Mouse (Mus musculus): Measurements from ENCODE around the gene Frem3.

The Frem3 gene

GRCm38 (mm10) chr8:80610549-80611440, at the start of gene Frem3:
Frem3 (plus strand) TSS chr8:80611080.
- DNase-seq (ENCODE audit: low read depth): no peak

DNA sequence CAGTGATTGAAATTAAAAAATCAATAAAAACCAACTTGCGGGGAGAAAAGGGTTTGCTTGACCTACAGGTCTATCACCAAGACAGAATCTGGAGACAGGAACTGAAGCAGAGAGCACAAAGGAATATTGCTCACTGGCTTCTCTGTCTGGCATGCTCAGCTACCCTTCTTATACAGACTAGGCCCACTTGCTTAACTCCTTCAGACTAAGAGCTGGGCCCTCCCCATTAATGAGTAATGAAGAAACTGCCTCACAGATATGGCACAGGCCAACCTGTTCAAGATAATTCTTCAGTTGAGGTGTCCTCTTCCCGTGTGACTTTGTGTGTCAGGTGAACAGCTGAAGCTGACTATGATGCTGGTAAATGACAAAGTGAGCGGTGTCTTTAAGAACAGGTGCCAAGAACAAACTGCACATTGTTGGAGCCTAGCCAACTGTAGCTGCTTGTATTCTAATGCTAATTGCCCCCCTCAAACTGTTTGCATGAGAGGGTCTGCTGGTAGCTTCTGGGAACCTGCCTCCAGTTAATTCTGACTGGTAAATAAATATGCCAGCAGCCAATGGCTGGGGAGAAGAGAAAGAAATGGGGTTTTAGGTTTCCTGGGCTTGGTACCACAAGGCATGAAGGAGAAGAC, 46.6 kb upstream of the Frem3 start:
- DNase-seq (ENCODE audit: low read depth): no peak

- DNase-seq (ENCODE audit: low read depth): no peak
Observed at GRCm38 (mm10) chr8:80567471-80567870, 43.4 kb upstream of the Frem3 start.

GRCm38 (mm10) chr8:80568243-80568995, 42.5 kb upstream of the Frem3 start:
- no peak for DNase-seq (ENCODE audit: low read depth)

GRCm38 (mm10) chr8:80572417-80573061, 38.3 kb upstream of the Frem3 start:
- DNase-seq (ENCODE audit: low read depth): no peak

DNA sequence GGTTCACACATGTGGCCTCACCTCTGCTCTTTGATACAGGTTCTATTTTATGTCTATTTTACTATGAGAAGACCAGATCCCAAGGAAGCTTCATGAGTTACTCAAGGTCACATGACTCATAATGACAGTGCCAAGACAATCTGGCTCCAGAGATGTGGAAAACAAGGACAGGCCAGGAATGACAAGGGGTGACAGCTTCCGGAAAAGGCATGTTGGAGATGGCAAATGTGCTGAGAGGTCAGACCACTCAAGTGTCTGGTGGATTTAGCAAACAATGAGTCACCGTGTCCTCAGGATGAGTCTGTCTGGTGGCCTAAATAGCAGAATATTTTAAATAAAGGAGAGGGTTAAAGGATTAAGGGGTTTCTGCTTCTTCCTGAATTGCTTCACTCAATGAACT, 33.8 kb upstream of the Frem3 start:
- DNase-seq (ENCODE audit: low read depth): no peak

DNA sequence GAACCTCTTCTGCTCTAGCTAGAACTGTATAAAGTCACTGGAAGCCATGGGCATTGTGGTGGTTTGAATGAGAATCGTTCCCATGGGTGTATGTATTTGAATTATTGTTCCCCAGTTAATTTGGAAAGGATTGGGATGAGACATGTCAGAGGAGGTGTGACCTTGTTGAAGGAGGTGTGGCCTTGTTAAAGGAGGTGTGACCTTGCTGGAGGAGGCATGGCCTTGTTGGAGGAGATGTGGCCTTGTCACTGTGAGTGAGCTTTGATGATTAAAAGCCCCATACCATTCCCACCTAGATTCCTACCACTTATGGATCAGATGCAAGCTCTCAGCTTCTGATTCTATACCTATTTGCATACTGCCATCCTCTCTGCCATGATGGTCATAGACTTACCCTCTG, 31.8 kb upstream of the Frem3 start:
- no peak for DNase-seq (ENCODE audit: low read depth)

- no peak for DNase-seq (ENCODE audit: low read depth)
Observed at GRCm38 (mm10) chr8:80592626-80593025, 18.3 kb upstream of the Frem3 start.

- no peak for DNase-seq (ENCODE audit: low read depth)
Observed at GRCm38 (mm10) chr8:80600600-80601170, 10.2 kb upstream of the Frem3 start.

- DNase-seq (ENCODE audit: low read depth): no peak
Observed at GRCm38 (mm10) chr8:80601886-80602285, 9.0 kb upstream of the Frem3 start.

- DNase-seq (ENCODE audit: low read depth): no peak
Observed at GRCm38 (mm10) chr8:80607082-80607481, 3.8 kb upstream of the Frem3 start.

DNA sequence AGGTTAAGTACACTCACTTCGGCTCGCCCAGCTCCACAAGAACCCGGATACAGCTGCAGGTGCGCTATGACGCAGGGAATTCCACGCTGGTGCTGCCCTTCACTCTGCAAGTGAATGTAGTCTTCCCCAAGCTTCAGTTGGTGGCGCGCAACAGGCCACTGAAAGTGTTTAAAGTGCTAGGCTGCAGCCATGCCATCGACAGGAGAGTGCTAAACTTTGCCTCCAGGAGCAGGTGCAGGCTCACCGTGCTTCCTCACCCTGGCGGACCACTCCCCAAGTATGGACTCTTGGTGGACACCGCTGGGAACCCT, 516 bp downstream of the Frem3 start:
- no peak for DNase-seq (ENCODE audit: low read depth)

GRCm38 (mm10) chr8:80619787-80620186, 8.9 kb downstream of the Frem3 start:
- DNase-seq (ENCODE audit: low read depth): no peak

- DNase-seq (ENCODE audit: low read depth): no peak
Observed at GRCm38 (mm10) chr8:80647394-80647793, 36.5 kb downstream of the Frem3 start.

- DNase-seq (ENCODE audit: low read depth): no peak
Observed at GRCm38 (mm10) chr8:80657639-80658038, 46.8 kb downstream of the Frem3 start.

DNA sequence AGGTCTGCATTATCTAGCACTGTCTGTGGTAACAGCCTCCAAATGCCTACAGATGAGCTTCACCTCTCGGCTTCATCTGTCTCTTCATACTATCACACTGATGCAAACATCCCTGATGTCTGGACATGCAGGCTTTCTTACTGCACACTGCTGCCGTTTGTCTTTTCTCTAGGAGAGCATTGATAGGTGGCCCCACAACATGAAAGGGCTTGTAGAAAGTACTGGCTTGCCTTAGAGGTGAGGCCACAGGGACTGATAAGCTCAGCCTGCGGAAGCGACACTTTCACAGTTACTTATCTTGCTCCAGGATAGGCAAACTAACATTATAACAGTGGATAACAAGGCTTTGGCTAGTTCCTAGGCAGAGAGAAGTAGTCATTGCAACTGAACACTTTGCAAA, 50.2 kb downstream of the Frem3 start:
- no peak for DNase-seq (ENCODE audit: low read depth)

- DNase-seq (ENCODE audit: low read depth): no peak
Observed at GRCm38 (mm10) chr8:80663476-80663875, 52.6 kb downstream of the Frem3 start.

- DNase-seq (ENCODE audit: low read depth): no peak
Observed at GRCm38 (mm10) chr8:80669277-80669901, 58.5 kb downstream of the Frem3 start.

DNA sequence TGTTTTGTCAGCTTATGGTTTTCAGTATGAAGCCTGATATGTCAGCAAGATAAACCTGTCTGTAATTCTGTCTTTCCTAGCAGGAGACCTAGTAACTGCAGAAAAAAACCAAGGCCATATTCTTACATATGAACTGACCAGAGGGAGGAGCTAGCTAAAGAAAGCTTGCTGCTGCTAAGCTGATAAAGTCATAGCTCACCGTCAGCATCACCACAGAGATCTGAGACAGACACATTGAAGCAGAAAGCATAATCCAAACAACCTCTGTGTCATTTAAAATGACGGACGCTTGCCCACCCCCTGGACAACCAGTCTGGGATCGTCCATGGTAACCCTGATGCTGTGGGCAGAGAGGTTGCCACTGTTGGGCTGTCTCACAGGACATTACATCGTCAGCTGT, 71.7 kb downstream of the Frem3 start:
- no peak for DNase-seq (ENCODE audit: low read depth)

DNA sequence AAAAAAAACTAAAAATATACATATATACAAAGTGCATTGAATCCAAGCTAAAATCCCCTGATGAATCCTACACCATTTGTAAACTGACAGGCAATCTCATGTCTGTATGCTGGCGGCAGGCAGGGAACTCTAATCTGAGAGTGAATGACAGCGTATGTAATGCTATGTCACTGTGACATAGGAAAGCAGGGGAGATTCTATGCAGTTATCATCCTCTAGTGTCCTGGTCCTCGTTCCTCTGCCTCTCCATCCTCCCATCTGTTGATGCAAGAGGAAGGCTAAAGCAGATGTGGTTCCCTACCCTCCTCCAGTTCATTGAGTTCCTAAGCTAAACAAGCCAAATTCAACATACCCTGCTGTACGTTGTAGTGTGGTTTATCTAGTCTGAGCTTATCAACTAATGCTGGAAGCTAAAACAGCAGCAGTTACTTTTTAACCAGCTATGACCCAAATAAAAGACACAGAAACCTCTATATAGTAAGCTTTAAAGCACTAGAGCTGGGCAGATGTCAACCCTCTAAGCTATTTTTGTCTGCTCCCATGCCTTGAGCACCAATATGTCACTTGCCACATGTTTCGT, 73.0 kb downstream of the Frem3 start:
- DNase-seq (ENCODE audit: low read depth): no peak

DNA sequence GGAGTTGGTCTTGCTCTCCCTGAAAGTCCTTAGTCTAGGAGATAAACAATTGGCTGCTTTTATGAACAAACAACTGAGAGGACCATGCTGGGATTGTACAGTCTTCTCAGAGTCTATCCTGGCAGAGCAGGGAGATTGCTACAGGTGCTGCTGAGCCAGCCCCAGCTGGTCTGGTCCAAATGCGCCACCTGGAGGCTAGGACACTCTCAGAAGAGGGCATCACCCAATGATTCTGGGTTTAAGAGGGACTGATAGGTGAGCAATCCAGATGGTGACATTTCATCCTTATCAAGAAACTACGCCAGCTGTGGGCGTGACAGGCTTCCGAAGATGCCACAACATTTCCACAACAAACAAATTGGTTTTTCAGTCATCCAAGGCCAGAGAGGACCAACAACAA, 77.3 kb downstream of the Frem3 start:
- peak; percentile 14 for DNase-seq (ENCODE audit: low read depth)

All from fibroblast of lung, adult 2 months (primary cell).